Mouse (Mus musculus) bone marrow, adult 2 months (tissue): Measurements from ENCODE around the gene Nkpd1.

Experiments
- CTCF ChIP-seq: fragments of 200-500 bp; IDR thresholded peaks from 2 replicates; pipeline ENCODE4 v1.5.1; 2011; ENCODE audit warnings: low read length, control low read depth; ENCODE audit not compliant: control insufficient read depth, insufficient read depth
- POLR2A ChIP-seq: fragments of 200-500 bp; IDR thresholded peaks from 2 replicates; pipeline ENCODE4 v1.6.1; 2011; ENCODE audit warnings: low read depth, mild to moderate bottlenecking, control low read depth, low read length, borderline replicate concordance; ENCODE audit not compliant: control insufficient read depth

DNA sequence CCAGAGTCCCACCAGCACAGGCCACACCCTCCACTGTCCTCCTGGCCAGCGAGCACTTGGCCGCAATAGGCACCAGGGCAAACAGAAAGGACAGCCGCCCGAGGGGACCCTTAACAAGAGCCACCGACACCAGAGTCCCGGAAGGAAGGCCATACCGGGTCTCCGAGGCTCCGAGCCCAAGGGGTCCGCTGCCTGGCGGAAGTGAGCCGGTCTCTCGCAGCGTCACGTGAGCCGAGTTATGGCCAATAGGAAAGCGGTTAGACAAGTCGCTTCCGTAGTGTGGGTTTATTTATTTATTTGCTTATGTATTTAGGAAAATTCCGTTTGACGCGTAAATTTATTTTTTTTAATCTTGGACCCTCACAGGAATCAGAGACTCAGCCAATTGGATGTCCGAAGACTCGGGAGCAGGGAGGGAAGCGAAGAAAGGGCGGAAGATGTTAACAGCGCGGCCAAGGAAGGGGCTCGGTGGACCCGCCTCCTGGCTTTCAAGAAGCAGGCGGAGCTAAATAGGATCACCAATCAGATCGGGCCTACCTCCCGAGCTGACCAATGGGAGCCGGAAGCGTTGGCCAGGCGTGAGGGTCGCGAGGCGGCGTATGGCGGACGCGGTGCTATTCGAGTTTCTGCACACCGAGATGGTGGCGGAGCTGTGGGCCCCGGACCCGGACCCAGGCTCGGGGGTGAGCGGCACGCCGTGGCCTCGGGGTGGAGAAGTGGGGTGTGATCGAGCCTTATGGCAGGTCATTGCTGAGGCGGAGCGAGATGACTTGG is 9.3 kb upstream of the Nkpd1 start, which contains the start of the genes Bloc1s3 and Trappc6a:
- TF ChIP-seq POLR2A, result peak; percentile 87
- no peak for TF ChIP-seq CTCF
